Mouse (Mus musculus): ENCODE results near the gene Ugt1a8.

Ugt1a8 gene

DNA sequence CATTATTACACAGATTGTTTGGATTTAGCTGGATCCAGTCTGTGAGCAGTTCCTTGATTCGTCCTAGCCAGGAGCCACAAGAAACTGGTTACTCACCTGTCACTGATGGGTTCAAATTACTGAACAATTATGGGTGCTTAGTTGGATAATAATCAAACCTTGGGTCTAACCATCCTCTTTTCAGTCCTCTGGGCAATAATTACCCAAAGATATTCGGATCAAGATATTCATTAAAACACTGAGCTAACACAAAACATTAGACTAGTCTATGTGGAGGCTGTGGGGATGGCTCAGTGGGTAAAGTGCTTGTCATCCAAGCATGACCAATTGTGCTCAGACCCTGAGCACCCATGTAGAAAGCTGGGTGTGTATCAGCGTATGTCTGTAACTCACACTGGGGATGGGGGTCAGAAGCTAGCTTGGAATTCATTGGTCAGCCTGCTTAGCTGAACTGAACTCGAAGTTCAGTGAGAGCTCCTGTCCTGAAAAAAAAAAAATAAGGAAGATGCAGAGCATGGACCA is 148.3 kb downstream of the Ugt1a8 start:
- no peak for DNase-seq (ENCODE audit: low read depth)

DNA sequence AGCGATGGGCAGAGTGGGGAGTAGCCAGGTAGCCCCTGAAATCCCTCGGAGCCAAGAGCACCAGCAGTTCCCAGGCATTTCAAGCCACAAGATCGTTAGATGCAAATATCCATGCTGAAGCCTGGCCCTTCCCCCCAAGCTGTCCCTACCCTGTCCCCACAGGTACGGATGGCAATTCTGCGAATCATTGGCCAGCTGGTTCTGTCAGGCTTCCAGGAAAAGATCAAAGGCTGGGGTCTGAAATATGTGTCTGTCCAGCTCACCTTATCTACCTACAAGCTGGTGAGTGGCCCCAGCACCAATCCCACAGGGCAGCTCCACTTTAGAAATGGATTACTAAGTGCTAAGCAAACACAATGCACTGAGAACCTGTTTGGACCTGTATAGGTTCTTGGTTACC is 149.7 kb downstream of the Ugt1a8 start:
- DNase-seq (ENCODE audit: low read depth) = no peak

- DNase-seq (ENCODE audit: low read depth) = no peak
These were observed 151.2 kb downstream of the Ugt1a8 start for GRCm38 (mm10) chr1:88238771-88239170.

GRCm38 (mm10) chr1:88240072-88240471 is 152.5 kb downstream of the Ugt1a8 start:
- DNase-seq (ENCODE audit: low read depth) = no peak

DNA sequence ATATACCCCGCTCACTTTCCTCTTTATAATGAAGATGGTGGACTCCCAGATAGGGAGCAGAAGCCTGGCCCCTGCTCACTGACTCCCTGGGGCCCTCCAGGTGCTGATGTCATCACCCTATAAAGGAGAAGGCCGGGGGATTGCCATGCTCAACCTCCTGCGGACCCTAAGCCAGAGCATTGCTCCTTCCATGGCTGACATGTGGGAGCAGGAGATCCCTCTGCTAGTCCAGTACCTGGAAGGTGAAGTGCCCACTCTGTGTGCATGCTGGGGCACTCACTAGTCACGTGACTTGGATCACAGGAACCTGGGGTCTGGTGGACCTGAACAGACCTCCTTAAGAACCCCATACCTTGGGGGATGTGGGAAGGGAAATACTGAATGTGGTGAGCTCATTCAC is 153.0 kb downstream of the Ugt1a8 start:
- no peak for DNase-seq (ENCODE audit: low read depth)

GRCm38 (mm10) chr1:88243861-88244260 is 156.2 kb downstream of the Ugt1a8 start:
- no peak for DNase-seq (ENCODE audit: low read depth)

GRCm38 (mm10) chr1:88245881-88246280 is 158.3 kb downstream of the Ugt1a8 start:
- no peak for DNase-seq (ENCODE audit: low read depth)

DNA sequence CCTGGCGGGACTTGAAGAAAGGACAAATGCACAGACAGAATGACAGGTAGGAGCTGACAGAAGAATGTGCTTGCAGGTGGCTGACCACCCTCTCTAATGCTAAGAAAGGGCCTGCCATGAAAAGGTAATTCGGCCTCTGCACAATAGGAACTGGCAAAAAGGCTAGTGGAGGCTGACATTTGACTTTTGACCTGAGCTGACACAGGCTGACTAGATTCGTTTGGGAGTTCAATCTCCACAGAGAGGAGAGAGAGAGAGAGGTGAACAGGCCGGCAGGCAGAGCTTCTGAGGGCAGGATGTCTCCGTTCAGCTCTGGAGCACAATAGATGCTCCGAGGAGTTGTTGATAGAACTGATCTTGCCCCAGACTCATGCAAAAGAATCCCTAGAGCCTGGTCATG is 158.8 kb downstream of the Ugt1a8 start:
- DNase-seq (ENCODE audit: low read depth) = no peak

DNA sequence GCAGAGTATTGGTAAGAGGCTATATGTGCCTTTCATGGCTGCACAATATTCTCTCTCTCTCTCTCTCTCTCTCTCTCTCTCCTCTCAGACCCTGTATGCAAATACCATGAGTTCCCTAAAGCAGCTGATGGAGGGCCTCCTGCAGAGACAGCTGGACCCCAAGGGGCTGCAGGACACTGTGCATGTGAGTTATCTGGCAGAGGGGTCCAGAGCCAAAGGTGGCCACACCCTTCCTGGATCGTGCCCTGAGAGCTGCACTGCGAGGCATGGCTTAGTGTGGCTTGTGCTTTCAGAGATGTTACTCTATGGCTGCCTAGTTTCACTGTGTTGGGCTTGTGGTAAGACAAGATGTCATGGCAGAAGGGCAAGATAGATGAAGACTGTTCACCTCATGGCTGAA is 160.0 kb downstream of the Ugt1a8 start:
- DNase-seq (ENCODE audit: low read depth) = no peak

GRCm38 (mm10) chr1:88248658-88249057 is 161.0 kb downstream of the Ugt1a8 start:
- no peak for DNase-seq (ENCODE audit: low read depth)

DNA sequence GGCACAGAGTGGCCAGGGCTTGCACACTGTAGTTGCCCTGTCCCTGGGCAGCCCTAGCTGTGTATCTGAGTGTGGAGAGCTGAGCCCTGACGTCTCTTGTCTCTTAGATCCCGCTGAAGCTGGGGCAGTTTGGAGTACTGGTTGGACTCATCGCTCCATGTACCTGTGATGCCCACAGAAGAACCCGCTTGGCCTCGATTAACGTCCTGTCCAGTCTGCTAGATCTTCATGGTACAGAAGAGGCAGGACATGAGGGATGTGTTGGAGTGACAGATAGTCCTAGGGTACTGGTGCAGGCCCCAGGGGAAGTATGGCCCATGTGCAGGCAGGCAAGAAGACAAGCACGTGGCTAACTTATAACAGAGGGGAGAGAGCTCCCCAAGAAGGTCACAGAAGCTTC is 162.0 kb downstream of the Ugt1a8 start:
- DNase-seq (ENCODE audit: low read depth) = no peak

DNA sequence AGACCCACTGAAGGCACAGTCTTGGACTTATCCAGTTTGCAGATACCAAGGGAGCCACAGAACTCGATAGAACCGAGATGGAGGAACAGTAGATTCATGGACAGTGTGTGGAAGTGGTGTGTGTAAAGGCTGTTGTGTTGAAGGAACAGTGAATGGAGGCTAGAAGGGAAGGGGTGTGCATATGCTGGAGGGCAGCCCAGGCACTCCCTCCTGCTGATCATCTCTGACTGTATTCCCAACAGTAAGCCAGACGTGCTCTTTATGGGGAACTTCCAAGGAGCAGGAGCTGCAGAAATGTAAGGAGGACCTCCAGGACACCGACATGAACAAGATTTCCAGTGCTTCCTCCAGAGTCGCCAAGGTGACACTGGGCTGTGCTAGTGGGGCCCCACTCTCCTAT is 162.4 kb downstream of the Ugt1a8 start:
- no peak for DNase-seq (ENCODE audit: low read depth)

DNA sequence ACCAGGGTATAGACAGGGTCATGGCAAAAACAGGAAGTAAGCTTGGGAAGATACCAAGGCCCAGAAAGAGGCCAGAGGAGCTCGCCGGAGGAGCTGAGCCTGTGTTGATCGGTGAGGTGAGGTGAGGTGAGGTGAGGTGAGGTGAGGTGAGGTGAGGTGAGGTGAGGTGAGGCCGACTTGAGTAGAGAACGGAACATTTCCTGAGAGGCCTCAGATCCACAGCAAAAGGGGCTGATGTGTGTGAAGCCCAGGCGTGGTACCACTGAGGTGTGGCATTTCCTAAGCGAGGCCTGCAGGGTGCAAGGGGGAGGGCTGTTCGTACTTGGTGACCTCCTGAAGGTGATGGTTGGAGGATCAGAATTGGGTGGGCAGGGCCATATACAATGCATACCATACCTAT is 165.5 kb downstream of the Ugt1a8 start:
- no peak for DNase-seq (ENCODE audit: low read depth)

- DNase-seq (ENCODE audit: low read depth) = no peak
These were observed 165.9 kb downstream of the Ugt1a8 start for GRCm38 (mm10) chr1:88253540-88253939.

DNA sequence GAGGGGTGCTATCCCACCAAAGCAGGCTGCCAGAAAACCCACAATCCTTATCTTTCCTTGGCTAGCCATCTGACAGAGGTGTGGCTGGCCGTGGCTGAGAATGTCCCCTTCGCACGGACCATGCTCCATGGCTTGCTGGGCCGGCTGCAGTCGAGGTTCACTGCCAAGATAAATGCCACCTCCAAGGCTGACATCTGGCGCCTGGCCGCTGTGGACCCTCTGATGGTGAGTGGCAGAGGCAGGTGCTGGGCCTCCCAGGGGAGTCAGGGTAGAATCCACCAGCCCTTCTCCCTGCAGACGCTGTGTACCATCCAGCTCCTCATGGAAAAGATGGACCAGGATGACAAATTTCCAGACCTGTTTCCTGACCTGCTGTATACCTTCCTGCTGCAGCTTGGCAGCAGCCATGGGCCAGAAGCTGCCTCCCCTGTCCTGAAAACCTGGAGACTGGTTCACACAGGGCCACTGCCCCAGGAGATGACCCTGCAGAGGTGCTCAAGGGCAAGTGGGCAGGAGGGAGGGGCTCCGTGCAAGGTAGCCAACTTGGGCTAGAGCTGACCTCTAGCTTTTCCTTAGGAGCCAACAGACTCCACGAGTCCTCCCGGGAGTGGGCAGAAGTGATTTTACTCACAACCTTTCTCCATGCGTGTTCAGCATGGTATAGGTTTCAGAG is 167.3 kb downstream of the Ugt1a8 start:
- DNase-seq (ENCODE audit: low read depth) = no peak

- no peak for DNase-seq (ENCODE audit: low read depth)
These were observed 167.8 kb downstream of the Ugt1a8 start for GRCm38 (mm10) chr1:88255466-88255857.

DNA sequence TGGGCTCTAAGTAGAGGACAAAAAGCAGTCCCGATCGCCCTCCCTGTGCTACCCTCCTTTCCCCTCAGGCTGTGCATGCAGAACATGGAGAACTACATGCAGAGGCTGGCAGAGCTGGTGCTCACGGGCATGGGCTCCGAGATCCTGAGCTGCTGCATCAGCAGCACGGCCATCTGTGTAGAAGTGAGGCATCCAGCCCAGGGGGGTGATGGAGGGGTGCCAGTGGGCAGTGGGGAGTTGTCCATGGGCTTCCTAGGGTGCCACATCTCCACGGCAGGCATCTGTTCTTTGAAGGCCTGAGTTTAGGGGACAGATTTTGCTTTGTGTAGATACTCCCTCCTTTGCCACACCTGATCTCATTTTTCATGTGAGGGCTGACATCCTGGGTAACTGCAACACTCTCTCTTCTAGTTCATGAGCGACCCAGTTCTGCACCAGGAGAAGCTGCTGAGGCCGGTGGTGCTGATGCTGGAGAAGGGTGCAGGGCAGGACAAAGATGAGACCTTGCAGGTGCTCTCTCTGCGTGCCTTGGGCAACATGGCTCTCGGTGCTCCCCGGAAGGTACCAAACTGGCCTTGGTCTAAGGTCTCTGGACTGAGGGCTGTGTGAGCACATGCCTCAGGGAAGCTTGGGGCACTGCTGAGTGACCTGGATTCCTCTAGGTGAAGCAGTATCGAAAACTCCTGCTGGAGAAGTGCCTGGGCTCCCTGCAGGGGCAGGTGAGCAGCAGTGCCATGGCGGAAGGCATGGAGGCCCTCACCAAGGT is 168.6 kb downstream of the Ugt1a8 start:
- no peak for DNase-seq (ENCODE audit: low read depth)

- DNase-seq (ENCODE audit: low read depth) = no peak
These were observed 169.5 kb downstream of the Ugt1a8 start for GRCm38 (mm10) chr1:88256886-88257663.

DNA sequence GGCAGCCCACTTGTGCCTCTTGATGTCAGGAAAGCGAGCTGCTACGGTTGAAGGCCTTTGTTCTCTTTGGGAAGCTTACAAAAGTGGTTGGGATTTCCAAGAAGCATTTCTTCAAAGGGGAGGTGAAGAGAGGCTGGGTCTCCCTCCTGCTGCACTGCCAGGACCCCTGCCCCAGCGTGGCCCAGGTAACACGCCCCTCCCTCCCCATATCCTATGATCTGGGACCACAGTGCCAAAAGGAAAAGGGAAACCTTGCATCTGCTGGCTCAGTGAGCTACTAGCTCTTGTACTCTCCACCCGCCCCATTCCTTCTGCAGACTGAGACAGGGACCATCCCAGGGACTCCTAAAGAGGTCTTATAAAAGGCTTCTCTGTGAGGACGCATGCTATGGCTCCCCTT is 170.1 kb downstream of the Ugt1a8 start:
- no peak for DNase-seq (ENCODE audit: low read depth)

DNA sequence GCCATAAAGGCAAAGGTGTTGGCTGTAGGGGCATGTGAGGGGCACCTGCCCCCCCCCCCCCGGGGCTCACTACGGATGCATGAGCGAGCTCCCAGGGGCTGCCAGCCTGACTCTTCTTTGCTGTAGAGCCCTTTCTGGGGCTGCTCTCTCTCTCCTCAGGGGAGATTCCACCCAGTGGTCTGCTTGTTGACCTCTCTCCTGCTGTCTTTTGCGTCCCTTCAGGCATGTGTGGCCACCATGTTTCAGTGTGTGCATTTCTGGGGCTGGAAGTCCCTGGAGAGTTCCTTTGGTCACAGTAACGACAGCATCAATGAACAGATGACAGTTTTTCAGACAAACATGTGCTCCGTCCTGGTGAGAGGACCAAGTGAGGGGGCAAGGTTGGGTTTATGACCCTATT is 170.7 kb downstream of the Ugt1a8 start:
- no peak for DNase-seq (ENCODE audit: low read depth)

- no peak for DNase-seq (ENCODE audit: low read depth)
These were observed 171.4 kb downstream of the Ugt1a8 start for GRCm38 (mm10) chr1:88258881-88259642.

GRCm38 (mm10) chr1:88259643-88260024 is 172.0 kb downstream of the Ugt1a8 start:
- no peak for DNase-seq (ENCODE audit: low read depth)

All from naive thymus-derived CD4-positive, alpha-beta T cell, adult 2 months (primary cell).